38 mouse cellular contexts compared by ENCODE assay signal in the genomic region with DNA sequence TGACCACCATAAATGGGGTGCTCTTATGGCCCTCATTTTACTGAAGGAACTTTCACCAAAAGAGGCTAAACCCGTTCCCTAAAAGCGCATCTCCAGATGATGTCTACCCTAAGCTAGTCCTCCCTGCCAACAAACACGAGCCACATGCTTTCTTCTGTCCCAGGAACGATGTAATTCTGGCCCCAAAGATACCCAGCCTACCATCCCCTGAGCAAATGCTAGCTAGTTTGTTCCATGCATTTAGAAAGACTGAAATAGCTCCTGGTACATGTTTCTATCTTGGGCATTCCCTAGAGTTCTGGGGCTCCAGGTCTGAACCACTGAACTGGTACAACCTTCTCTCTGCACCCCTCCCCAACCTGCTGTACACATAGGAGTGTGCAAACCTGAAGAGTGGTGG. TPM values are rescaled to one million over a fixed set of nuclear protein-coding genes. Genes with fewer than 3 reads are reported as not detected.
"Had no signal": no experiment of that assay in that cellular context is flagged by ENCODE, and none has a peak within 500 bp of the region (broad histone marks: within the 10 kb centered on the region; RNA-seq: fewer than 3 reads in every experiment).

No protein-coding gene starts in this region.

- DNase-seq: gastrocnemius, adult 2 months; gastrocnemius, postnatal 10 days; gastrocnemius, postnatal 25 days; heart, adult 2 months; heart, postnatal 10 days; heart, postnatal 4 days; kidney, adult 18-20 months; kidney, adult 8-10 months; kidney, postnatal 10 days; kidney, postnatal 25 days; layer of hippocampus, postnatal 36 days; left cerebral cortex, postnatal 4 days had no signal

- H3K36me3 ChIP-seq: hindbrain, embryonic 10.5 days; hindbrain, embryonic 12.5 days; intestine, embryonic 15.5 days; limb, embryonic 13.5 days; limb, embryonic 15.5 days; liver, embryonic 12.5 days had no signal

- H3K9ac ChIP-seq: hindbrain, embryonic 12.5 days; hindbrain, embryonic 14.5 days; intestine, embryonic 15.5 days; limb, embryonic 13.5 days; limb, embryonic 15.5 days; liver, embryonic 14.5 days had no signal

- ATAC-seq: inflammation-experienced regulatory T-cells, adult 6 months; intestine, embryonic 15.5 days; intestine, postnatal 0 days; liver, embryonic 12.5 days had no signal

- H3K4me3 ChIP-seq: gastrocnemius, adult 2 months; heart, adult 2 months; hindbrain, embryonic 10.5 days; hindbrain, embryonic 12.5 days; intestine, embryonic 15.5 days; limb, embryonic 13.5 days; limb, embryonic 15.5 days; liver, embryonic 12.5 days had no signal

- H3K9me3 ChIP-seq: hindbrain, embryonic 10.5 days; hindbrain, embryonic 12.5 days; intestine, embryonic 15.5 days; limb, embryonic 13.5 days; limb, embryonic 15.5 days; liver, embryonic 12.5 days had no signal

- H3K27ac ChIP-seq: gastrocnemius, adult 2 months; heart, adult 2 months; hindbrain, embryonic 12.5 days; hindbrain, embryonic 14.5 days; intestine, embryonic 15.5 days; limb, embryonic 13.5 days; limb, embryonic 15.5 days; liver, embryonic 12.5 days; liver, embryonic 14.5 days had no signal

- H3K27me3 ChIP-seq: intestine, embryonic 15.5 days had no signal

- H3K4me2 ChIP-seq: heart, embryonic 11.5 days; hindbrain, embryonic 12.5 days; hindbrain, embryonic 14.5 days; intestine, embryonic 15.5 days; limb, embryonic 13.5 days; limb, embryonic 15.5 days; liver, embryonic 12.5 days had no signal

RNA-seq across cellular contexts. Expression of a gene that starts 2.4 kb away (rescaled TPM):
- total RNA-seq: gastrocnemius, adult 2 months; gastrocnemius, postnatal 10 days; gastrocnemius, postnatal 25 days; gastrocnemius, postnatal 4 days; granulocyte monocyte progenitor cell, adult 5-6 weeks; heart, adult 2 months; heart, postnatal 10 days; heart, postnatal 25 days; heart, postnatal 4 days; layer of hippocampus, adult 18-20 months; layer of hippocampus, postnatal 14 days; layer of hippocampus, postnatal 36 days; left cerebral cortex, adult 18-20 months; left cerebral cortex, postnatal 25 days; left cerebral cortex, postnatal 4 days; liver, adult 2 months had no signal
- polyA plus RNA-seq: heart, adult 2 months; heart, embryonic 14.5 days; heart, embryonic 16.5 days; hindbrain, embryonic 10.5 days; hindbrain, embryonic 12.5 days; hindbrain, embryonic 14.5 days; hindbrain, embryonic 16.5 days; inflammation-experienced regulatory T-cells, adult 6 months; intestine, embryonic 15.5 days; intestine, postnatal 0 days; kidney, embryonic 14.5 days; kidney, embryonic 16.5 days; large intestine, adult 2 months; limb, embryonic 11.5 days; limb, embryonic 13.5 days; limb, embryonic 15.5 days; liver, adult 2 months; liver, embryonic 12.5 days; liver, embryonic 14.5 days had no signal

RNA-seq across cellular contexts. Expression of a gene that starts 58.9 kb away (rescaled TPM):
- total RNA-seq: gastrocnemius, postnatal 25 days; granulocyte monocyte progenitor cell, adult 5-6 weeks; heart, adult 2 months; heart, postnatal 25 days; left cerebral cortex, postnatal 25 days; liver, adult 2 months had no signal
- polyA plus RNA-seq: heart, embryonic 11.5 days; heart, embryonic 14.5 days; hindbrain, embryonic 10.5 days; hindbrain, embryonic 12.5 days; hindbrain, embryonic 14.5 days; hindbrain, embryonic 16.5 days; inflammation-experienced regulatory T-cells, adult 6 months; intestine, embryonic 15.5 days; intestine, postnatal 0 days; kidney, embryonic 14.5 days; kidney, embryonic 16.5 days; limb, embryonic 11.5 days; limb, embryonic 13.5 days; limb, embryonic 15.5 days; liver, embryonic 12.5 days; liver, embryonic 14.5 days had no signal
